Mouse (Mus musculus): Measurements from ENCODE around the gene Aasdh. TPM values are rescaled to one million over a fixed set of nuclear protein-coding genes. Genes with fewer than 3 reads are reported as not detected.

Gene Aasdh
- total RNA-seq, 1 experiment from 2014 or later, result 33.4 TPM

- ATAC-seq (replicated peaks; ENCODE audit: low read depth, poor library complexity, severe bottlenecking), result no peak
Measured at GRCm38 (mm10) chr5:76844618-76845186, 60.6 kb downstream of the Aasdh start.

- ATAC-seq (replicated peaks; ENCODE audit: low read depth, poor library complexity, severe bottlenecking), result no peak
Measured at GRCm38 (mm10) chr5:76843851-76844419, 61.4 kb downstream of the Aasdh start.

- ATAC-seq (replicated peaks; ENCODE audit: low read depth, poor library complexity, severe bottlenecking), result peak; percentile 87
Measured at GRCm38 (mm10) chr5:76843448-76843847, 61.9 kb downstream of the Aasdh start.

GRCm38 (mm10) chr5:76841859-76842258 is 63.5 kb downstream of the Aasdh start:
- no peak for ATAC-seq (replicated peaks; ENCODE audit: low read depth, poor library complexity, severe bottlenecking)

GRCm38 (mm10) chr5:76839786-76840185 is 65.5 kb downstream of the Aasdh start:
- ATAC-seq (replicated peaks; ENCODE audit: low read depth, poor library complexity, severe bottlenecking), result no peak

GRCm38 (mm10) chr5:76837018-76837417 is 68.3 kb downstream of the Aasdh start:
- ATAC-seq (replicated peaks; ENCODE audit: low read depth, poor library complexity, severe bottlenecking), result no peak

GRCm38 (mm10) chr5:76832529-76833210 is 72.6 kb downstream of the Aasdh start:
- ATAC-seq (replicated peaks; ENCODE audit: low read depth, poor library complexity, severe bottlenecking), result peak; percentile 66

GRCm38 (mm10) chr5:76828527-76829240 is 76.6 kb downstream of the Aasdh start:
- ATAC-seq (replicated peaks; ENCODE audit: low read depth, poor library complexity, severe bottlenecking), result no peak

Other genes with a start within 250 kb of the Aasdh start
- 6.8 and 10.1 TPM in 2 replicates for gene C530008M17Rik, start 249.0 kb downstream of the Aasdh start, total RNA-seq (2017)
- 443 and 504 TPM in 2 replicates for gene Paics, start 45.8 kb upstream of the Aasdh start, total RNA-seq (2017)
- gene Ppat, start 46.1 kb upstream of the Aasdh start, total RNA-seq (2017), result 104 TPM in 2 replicates
- 119 and 157 TPM in 2 replicates for gene Srp72, start 69.2 kb upstream of the Aasdh start, total RNA-seq (2017)
- gene Arl9, start 98.5 kb upstream of the Aasdh start, total RNA-seq (2017), result not detected in 2 replicates
- gene Thegl, start 110.5 kb upstream of the Aasdh start, total RNA-seq (2017), result 0.23 TPM in 1 of 2 replicates, not detected in the other
- gene Hopx, start 209.6 kb upstream of the Aasdh start, total RNA-seq (2017), result 1.2 TPM in 1 of 2 replicates, not detected in the other